Mouse (Mus musculus) lung, embryonic 15.5 days (tissue): ENCODE data around the gene Tespa1. TPM values are rescaled to one million over a fixed set of nuclear protein-coding genes. Genes with fewer than 3 reads are reported as not detected.
"Not testable (repeated sequence)": the region's sequence is repeated elsewhere in the genome, so short reads cannot be mapped to it uniquely, and the experiment has no call there.

Experiments
- ATAC-seq: fragments of 200-750 bp; cut with Nextera tagmentation; 2 replicates; pipeline ENCODE4 v1.8.0; 2017; ENCODE audit warnings: moderate number of reproducible peaks, borderline replicate concordance; ENCODE audit not compliant: low FRiP score, low TSS enrichment; ENCODE audit errors: extremely low read depth
- H3K27ac ChIP-seq: fragments of 300-500 bp; sonication (generic); 2 replicates; pipeline ENCODE4 v1.5.1; 2015; ENCODE audit warnings: moderate library complexity, mild to moderate bottlenecking, inconsistent platforms
- H3K27me3 ChIP-seq: fragments of 300-500 bp; sonication (generic); 2 replicates; pipeline ENCODE4 v1.6.1; 2015; ENCODE audit warnings: inconsistent platforms
- H3K36me3 ChIP-seq: fragments of 300-500 bp; sonication (generic); 2 replicates; pipeline ENCODE4 v1.6.1; 2015; ENCODE audit warnings: inconsistent platforms
- H3K4me1 ChIP-seq: fragments of 300-500 bp; sonication (generic); 2 replicates; pipeline ENCODE4 v1.6.1; 2015; ENCODE audit warnings: inconsistent platforms
- H3K4me2 ChIP-seq: fragments of 300-500 bp; sonication (generic); 2 replicates; pipeline ENCODE4 v1.6.1; 2015; ENCODE audit warnings: inconsistent platforms, mild to moderate bottlenecking, moderate library complexity
- H3K4me3 ChIP-seq: fragments of 300-500 bp; sonication (generic); 2 replicates; pipeline ENCODE4 v1.5.1; 2015; ENCODE audit warnings: mild to moderate bottlenecking, inconsistent platforms
- H3K9ac ChIP-seq: fragments of 300-500 bp; sonication (generic); 2 replicates; pipeline ENCODE4 v1.6.1; 2015; ENCODE audit warnings: inconsistent platforms
- H3K9me3 ChIP-seq: fragments of 300-500 bp; sonication (generic); 2 replicates; pipeline ENCODE4 v1.6.1; 2016; ENCODE audit warnings: inconsistent platforms
- WGBS: fragments of 180-500 bp; shearing (Covaris S2); methylation state at CpG from one replicate; pipeline ENCODE4 v1.1.7; 2015; 5-methylcytosine and 5-hydroxymethylcytosine counted together
- polyA plus RNA-seq: library from polyadenylated mRNA; unstranded; fragments of >200 nt; fragmentation: Nextera tagmentation; extraction: Ambion mirVana; gene quantifications from 2 replicates; pipeline ENCODE4 v1.2.1, GENCODE M21; 2015

The Tespa1 gene
- polyA plus RNA-seq, result 0.52 and 2.2 TPM in 2 replicates

- no peaks in the 10 kb centered on the region for H3K36me3 ChIP-seq
- H3K4me2 ChIP-seq, result no peak within 1 kb of the TSS
- ATAC-seq, result no peak
- H3K4me1 ChIP-seq, result no peaks in the 10 kb centered on the region
- no peaks in the 10 kb centered on the region for H3K9me3 ChIP-seq
- no peak within 1 kb of the TSS for H3K9ac ChIP-seq
- WGBS, result 81% methylated on average over 5 of the region's 5 CpGs
- no peak within 1 kb of the TSS for H3K27ac ChIP-seq
- no peak within 1 kb of the TSS for H3K4me3 ChIP-seq
- H3K27me3 ChIP-seq, result no peaks in the 10 kb centered on the region
These were observed at the start of gene Tespa1 for GRCm38 (mm10) chr10:130322637-130323036. Tespa1 (plus strand) TSS chr10:130322870.

GRCm38 (mm10) chr10:130275759-130276158 is 46.9 kb upstream of the Tespa1 start:
- Histone ChIP-seq H3K9me3 (no peaks in the 10 kb centered on the region), H3K27ac (no peak overlapping the region), H3K4me2 (no peak overlapping the region), H3K27me3 (no peaks in the 10 kb centered on the region), H3K9ac (no peak overlapping the region), H3K4me1 (no peaks in the 10 kb centered on the region), H3K4me3 (no peak overlapping the region), H3K36me3 (no peaks in the 10 kb centered on the region)
- ATAC-seq, result no peak
- WGBS, result 69% methylated on average over 2 of the region's 2 CpGs

GRCm38 (mm10) chr10:130276496-130276895 is 46.2 kb upstream of the Tespa1 start:
- Histone ChIP-seq H3K4me1 (no peaks in the 10 kb centered on the region), H3K4me3 (no peak overlapping the region), H3K27ac (no peak overlapping the region), H3K9ac (no peak overlapping the region), H3K9me3 (no peaks in the 10 kb centered on the region), H3K36me3 (no peaks in the 10 kb centered on the region), H3K27me3 (no peaks in the 10 kb centered on the region), H3K4me2 (no peak overlapping the region)
- WGBS, result 70% methylated on average over 2 of the region's 2 CpGs
- ATAC-seq, result no peak

- no peak within 1 kb of the TSS for H3K4me3 ChIP-seq
- H3K9me3 ChIP-seq, result no peaks in the 10 kb centered on the region
- no peak within 1 kb of the TSS for H3K4me2 ChIP-seq
- H3K27ac ChIP-seq, result no peak within 1 kb of the TSS
- no peaks in the 10 kb centered on the region for H3K27me3 ChIP-seq
- H3K4me1 ChIP-seq, result no peaks in the 10 kb centered on the region
- under 1% methylated on average over 7 of the region's 7 CpGs for WGBS
- no peak within 1 kb of the TSS for H3K9ac ChIP-seq
- ATAC-seq, result peak; percentile 52; the same call in 1 of the 2 replicates
- H3K36me3 ChIP-seq, result no peaks in the 10 kb centered on the region
These were observed 42.6 kb upstream of the Tespa1 start, which contains the start of gene Neurod4 for GRCm38 (mm10) chr10:130280066-130280465. Neurod4 (minus strand) TSS chr10:130280240.

GRCm38 (mm10) chr10:130281982-130282449 is 40.7 kb upstream of the Tespa1 start:
- no peaks in the 10 kb centered on the region for H3K36me3 ChIP-seq
- no peak for ATAC-seq
- no peaks in the 10 kb centered on the region for H3K27me3 ChIP-seq
- no peak overlapping the region for H3K4me2 ChIP-seq
- H3K9ac ChIP-seq, result no peak overlapping the region
- no peaks in the 10 kb centered on the region for H3K9me3 ChIP-seq
- 26% methylated on average over 1 of the region's 1 CpGs for WGBS
- no peak overlapping the region for H3K27ac ChIP-seq
- no peaks in the 10 kb centered on the region for H3K4me1 ChIP-seq
- no peak overlapping the region for H3K4me3 ChIP-seq

- no peak overlapping the region for H3K9ac ChIP-seq
- ATAC-seq, result no peak
- no peaks in the 10 kb centered on the region for H3K27me3 ChIP-seq
- H3K4me1 ChIP-seq, result no peaks in the 10 kb centered on the region
- H3K27ac ChIP-seq, result no peak overlapping the region
- H3K9me3 ChIP-seq, result no peaks in the 10 kb centered on the region
- no peak overlapping the region for H3K4me2 ChIP-seq
- no peaks in the 10 kb centered on the region for H3K36me3 ChIP-seq
- no peak overlapping the region for H3K4me3 ChIP-seq
- 72% methylated on average over 1 of the region's 1 CpGs for WGBS
These were observed 35.5 kb upstream of the Tespa1 start for GRCm38 (mm10) chr10:130287201-130287600.

GRCm38 (mm10) chr10:130288007-130288406 is 34.7 kb upstream of the Tespa1 start:
- 36% methylated on average over 3 of the region's 3 CpGs for WGBS
- H3K36me3 ChIP-seq, result no peaks in the 10 kb centered on the region
- no peak overlapping the region for H3K4me3 ChIP-seq
- no peak overlapping the region for H3K4me2 ChIP-seq
- no peak overlapping the region for H3K27ac ChIP-seq
- no peak overlapping the region for H3K9ac ChIP-seq
- no peaks in the 10 kb centered on the region for H3K9me3 ChIP-seq
- no peaks in the 10 kb centered on the region for H3K27me3 ChIP-seq
- ATAC-seq, result no peak
- H3K4me1 ChIP-seq, result no peaks in the 10 kb centered on the region

GRCm38 (mm10) chr10:130293741-130294408 is 28.8 kb upstream of the Tespa1 start:
- H3K27me3 ChIP-seq, result no peaks in the 10 kb centered on the region
- no peaks in the 10 kb centered on the region for H3K36me3 ChIP-seq
- H3K9me3 ChIP-seq, result no peaks in the 10 kb centered on the region
- no peaks in the 10 kb centered on the region for H3K4me1 ChIP-seq
- no peak overlapping the region for H3K4me2 ChIP-seq
- H3K9ac ChIP-seq, result no peak overlapping the region
- H3K4me3 ChIP-seq, result no peak overlapping the region
- no peak for ATAC-seq
- no peak overlapping the region for H3K27ac ChIP-seq
- 26% methylated on average over 3 of the region's 3 CpGs for WGBS

GRCm38 (mm10) chr10:130298748-130299147 is 23.9 kb upstream of the Tespa1 start:
- not testable (repeated sequence) for H3K4me2 ChIP-seq, H3K9ac ChIP-seq, H3K9me3 ChIP-seq, H3K4me3 ChIP-seq, ATAC-seq, H3K27me3 ChIP-seq, H3K27ac ChIP-seq, H3K36me3 ChIP-seq, H3K4me1 ChIP-seq
- whole genome bisulfite sequencing, result 21% methylated on average over 4 of the region's 4 CpGs

GRCm38 (mm10) chr10:130304138-130304537 is 18.5 kb upstream of the Tespa1 start:
- not testable (repeated sequence) for H3K9ac ChIP-seq, H3K4me3 ChIP-seq, H3K27ac ChIP-seq, H3K4me2 ChIP-seq, ATAC-seq, H3K36me3 ChIP-seq, H3K4me1 ChIP-seq, H3K9me3 ChIP-seq, H3K27me3 ChIP-seq
- 77% methylated on average over 4 of the region's 5 CpGs for WGBS

- Histone ChIP-seq H3K36me3 (no peaks in the 10 kb centered on the region), H3K9me3 (no peaks in the 10 kb centered on the region), H3K27ac (no peak overlapping the region), H3K4me1 (no peaks in the 10 kb centered on the region), H3K9ac (no peak overlapping the region), H3K4me3 (no peak overlapping the region), H3K4me2 (no peak overlapping the region), H3K27me3 (no peaks in the 10 kb centered on the region)
- WGBS, result 77% methylated on average over 2 of the region's 2 CpGs
- no peak for ATAC-seq
These were observed 11.0 kb upstream of the Tespa1 start for GRCm38 (mm10) chr10:130311534-130312227.

GRCm38 (mm10) chr10:130313531-130313930 is 9.1 kb upstream of the Tespa1 start:
- WGBS, result 54% methylated on average over 1 of the region's 1 CpGs
- ATAC-seq, result no peak; the same call in 1 of the 2 replicates

More at GRCm38 (mm10) chr10:130313531-130313930, 9.1 kb upstream of the Tespa1 start:
- Histone ChIP-seq H3K9me3 (no peaks in the 10 kb centered on the region), H3K4me1 (no peaks in the 10 kb centered on the region), H3K36me3 (no peaks in the 10 kb centered on the region), H3K27ac (no peak overlapping the region), H3K4me3 (no peak overlapping the region), H3K4me2 (no peak overlapping the region), H3K9ac (no peak overlapping the region), H3K27me3 (no peaks in the 10 kb centered on the region)
